Mouse (Mus musculus): Measurements from ENCODE around the gene Pcsk7. TPM values are rescaled to one million over a fixed set of nuclear protein-coding genes. Genes with fewer than 3 reads are reported as not detected.

The Pcsk7 gene
- polyA plus RNA-seq, 1 experiment from 2014 or later, result 17.5 TPM

- WGBS, result 74% methylated on average over 16 of the region's 16 CpGs
- 0 out of 2 replicates have a peak, but pooled peaks have one; percentile 1 for ATAC-seq (ENCODE audit: insufficient number of reproducible peaks, insufficient read depth, low FRiP score, low read depth)
- H3K27ac ChIP-seq (ENCODE audit: low read length), result no peak overlapping the region
- no peaks in the 10 kb centered on the region for H3K27me3 ChIP-seq (ENCODE audit: control insufficient read depth, insufficient read depth, low read length)
- no peaks in the 10 kb centered on the region for H3K9me3 ChIP-seq (ENCODE audit: control insufficient read depth, low read depth, low read length)
- H3K4me1 ChIP-seq (ENCODE audit: control insufficient read depth, insufficient read depth, low read length), result no peaks in the 10 kb centered on the region
- H3K4me2 ChIP-seq (replicated peaks; ENCODE audit: low read depth, low read length), result no peak overlapping the region
- H3K9ac ChIP-seq (replicated peaks; ENCODE audit: low read depth, low read length), result no peak overlapping the region
- peaks cover 48% of the 10 kb centered on the region for H3K36me3 ChIP-seq (ENCODE audit: control insufficient read depth, insufficient read depth, low read length)
- H3K4me3 ChIP-seq (ENCODE audit: low read depth, low read length), result no peak overlapping the region
Observed at GRCm38 (mm10) chr9:45942464-45942863, 36.2 kb downstream of the Pcsk7 start.

- no peaks in the 10 kb centered on the region for H3K27me3 ChIP-seq (ENCODE audit: control insufficient read depth, insufficient read depth, low read length)
- no peaks in the 10 kb centered on the region for H3K4me1 ChIP-seq (ENCODE audit: control insufficient read depth, insufficient read depth, low read length)
- peaks cover 53% of the 10 kb centered on the region for H3K36me3 ChIP-seq (ENCODE audit: control insufficient read depth, insufficient read depth, low read length)
- H3K9ac ChIP-seq (replicated peaks; ENCODE audit: low read depth, low read length), result no peak overlapping the region
- 87% methylated on average over 8 of the region's 8 CpGs for WGBS
- H3K27ac ChIP-seq (ENCODE audit: low read length), result no peak overlapping the region
- ATAC-seq (ENCODE audit: insufficient number of reproducible peaks, insufficient read depth, low FRiP score, low read depth), result 0 out of 2 replicates have a peak, but pooled peaks have one; percentile 7
- no peak overlapping the region for H3K4me2 ChIP-seq (replicated peaks; ENCODE audit: low read depth, low read length)
- H3K4me3 ChIP-seq (ENCODE audit: low read depth, low read length), result no peak overlapping the region
- H3K9me3 ChIP-seq (ENCODE audit: control insufficient read depth, low read depth, low read length), result no peaks in the 10 kb centered on the region
Observed at GRCm38 (mm10) chr9:45942916-45943315, 36.6 kb downstream of the Pcsk7 start.

- ATAC-seq (ENCODE audit: insufficient number of reproducible peaks, insufficient read depth, low FRiP score, low read depth), result peak; percentile 33; the same call in 1 of the 2 replicates
- 86% methylated on average over 8 of the region's 8 CpGs for WGBS
- peaks cover 53% of the 10 kb centered on the region for H3K36me3 ChIP-seq (ENCODE audit: control insufficient read depth, insufficient read depth, low read length)
- H3K27me3 ChIP-seq (ENCODE audit: control insufficient read depth, insufficient read depth, low read length), result no peaks in the 10 kb centered on the region
- no peak overlapping the region for H3K4me3 ChIP-seq (ENCODE audit: low read depth, low read length)
- H3K9me3 ChIP-seq (ENCODE audit: control insufficient read depth, low read depth, low read length), result no peaks in the 10 kb centered on the region
- H3K4me2 ChIP-seq (replicated peaks; ENCODE audit: low read depth, low read length), result no peak overlapping the region
- H3K4me1 ChIP-seq (ENCODE audit: control insufficient read depth, insufficient read depth, low read length), result no peaks in the 10 kb centered on the region
- no peak overlapping the region for H3K27ac ChIP-seq (ENCODE audit: low read length)
- no peak overlapping the region for H3K9ac ChIP-seq (replicated peaks; ENCODE audit: low read depth, low read length)
Observed at GRCm38 (mm10) chr9:45943628-45944505, 37.6 kb downstream of the Pcsk7 start.

GRCm38 (mm10) chr9:45944506-45945400, 38.5 kb downstream of the Pcsk7 start:
- Histone ChIP-seq H3K4me2 (replicated peaks; ENCODE audit: low read depth, low read length) (no peak overlapping the region), H3K4me1 (ENCODE audit: control insufficient read depth, insufficient read depth, low read length) (no peaks in the 10 kb centered on the region), H3K4me3 (ENCODE audit: low read depth, low read length) (no peak overlapping the region), H3K27ac (ENCODE audit: low read length) (no peak overlapping the region), H3K36me3 (ENCODE audit: control insufficient read depth, insufficient read depth, low read length) (peaks cover 51% of the 10 kb centered on the region), H3K27me3 (ENCODE audit: control insufficient read depth, insufficient read depth, low read length) (no peaks in the 10 kb centered on the region), H3K9ac (replicated peaks; ENCODE audit: low read depth, low read length) (no peak overlapping the region), H3K9me3 (ENCODE audit: control insufficient read depth, low read depth, low read length) (no peaks in the 10 kb centered on the region)
- no peak for ATAC-seq (ENCODE audit: insufficient number of reproducible peaks, insufficient read depth, low FRiP score, low read depth)
- 84% methylated on average over 13 of the region's 13 CpGs for WGBS

GRCm38 (mm10) chr9:45945721-45946120, 39.4 kb downstream of the Pcsk7 start:
- Histone ChIP-seq H3K4me1 (ENCODE audit: control insufficient read depth, insufficient read depth, low read length) (no peaks in the 10 kb centered on the region), H3K4me2 (replicated peaks; ENCODE audit: low read depth, low read length) (no peak overlapping the region), H3K9ac (replicated peaks; ENCODE audit: low read depth, low read length) (no peak overlapping the region), H3K27me3 (ENCODE audit: control insufficient read depth, insufficient read depth, low read length) (no peaks in the 10 kb centered on the region), H3K36me3 (ENCODE audit: control insufficient read depth, insufficient read depth, low read length) (peaks cover 53% of the 10 kb centered on the region), H3K27ac (ENCODE audit: low read length) (no peak overlapping the region), H3K4me3 (ENCODE audit: low read depth, low read length) (no peak overlapping the region), H3K9me3 (ENCODE audit: control insufficient read depth, low read depth, low read length) (no peaks in the 10 kb centered on the region)
- WGBS, result 84% methylated on average over 13 of the region's 13 CpGs
- ATAC-seq (ENCODE audit: insufficient number of reproducible peaks, insufficient read depth, low FRiP score, low read depth), result no peak

- H3K9ac ChIP-seq (replicated peaks; ENCODE audit: low read depth, low read length), result no peak overlapping the region
- WGBS, result 87% methylated on average over 16 of the region's 16 CpGs
- peaks cover 48% of the 10 kb centered on the region for H3K36me3 ChIP-seq (ENCODE audit: control insufficient read depth, insufficient read depth, low read length)
- no peak overlapping the region for H3K4me2 ChIP-seq (replicated peaks; ENCODE audit: low read depth, low read length)
- H3K4me1 ChIP-seq (ENCODE audit: control insufficient read depth, insufficient read depth, low read length), result no peaks in the 10 kb centered on the region
- H3K27me3 ChIP-seq (ENCODE audit: control insufficient read depth, insufficient read depth, low read length), result no peaks in the 10 kb centered on the region
- no peaks in the 10 kb centered on the region for H3K9me3 ChIP-seq (ENCODE audit: control insufficient read depth, low read depth, low read length)
- no peak for ATAC-seq (ENCODE audit: insufficient number of reproducible peaks, insufficient read depth, low FRiP score, low read depth)
- no peak overlapping the region for H3K27ac ChIP-seq (ENCODE audit: low read length)
- H3K4me3 ChIP-seq (ENCODE audit: low read depth, low read length), result no peak overlapping the region
Observed at GRCm38 (mm10) chr9:45946182-45946871, 40.0 kb downstream of the Pcsk7 start.

GRCm38 (mm10) chr9:45946872-45947183, 40.5 kb downstream of the Pcsk7 start:
- H3K9ac ChIP-seq (replicated peaks; ENCODE audit: low read depth, low read length), result no peak overlapping the region
- 83% methylated on average over 10 of the region's 10 CpGs for WGBS

GRCm38 (mm10) chr9:45952057-45952456, 45.8 kb downstream of the Pcsk7 start:
- Histone ChIP-seq H3K36me3 (ENCODE audit: control insufficient read depth, insufficient read depth, low read length) (peaks cover 20% of the 10 kb centered on the region), H3K27me3 (ENCODE audit: control insufficient read depth, insufficient read depth, low read length) (no peaks in the 10 kb centered on the region), H3K4me3 (ENCODE audit: low read depth, low read length) (no peak overlapping the region), H3K9ac (replicated peaks; ENCODE audit: low read depth, low read length) (no peak overlapping the region), H3K4me2 (replicated peaks; ENCODE audit: low read depth, low read length) (no peak overlapping the region), H3K9me3 (ENCODE audit: control insufficient read depth, low read depth, low read length) (no peaks in the 10 kb centered on the region), H3K4me1 (ENCODE audit: control insufficient read depth, insufficient read depth, low read length) (peaks cover 14% of the 10 kb centered on the region), H3K27ac (ENCODE audit: low read length) (no peak overlapping the region)
- no peak for ATAC-seq (ENCODE audit: insufficient number of reproducible peaks, insufficient read depth, low FRiP score, low read depth)
- 93% methylated on average over 4 of the region's 4 CpGs for WGBS

More at GRCm38 (mm10) chr9:45946872-45947183, 40.5 kb downstream of the Pcsk7 start:
- Histone ChIP-seq H3K4me3 (ENCODE audit: low read depth, low read length) (no peak overlapping the region), H3K27ac (ENCODE audit: low read length) (no peak overlapping the region), H3K4me1 (ENCODE audit: control insufficient read depth, insufficient read depth, low read length) (no peaks in the 10 kb centered on the region), H3K27me3 (ENCODE audit: control insufficient read depth, insufficient read depth, low read length) (no peaks in the 10 kb centered on the region), H3K36me3 (ENCODE audit: control insufficient read depth, insufficient read depth, low read length) (peaks cover 48% of the 10 kb centered on the region), H3K4me2 (replicated peaks; ENCODE audit: low read depth, low read length) (no peak overlapping the region), H3K9me3 (ENCODE audit: control insufficient read depth, low read depth, low read length) (no peaks in the 10 kb centered on the region)
- ATAC-seq (ENCODE audit: insufficient number of reproducible peaks, insufficient read depth, low FRiP score, low read depth), result no peak

Data from stomach, embryonic 14.5 days (tissue).